8 mouse cellular contexts compared by ENCODE assay signal in genomic region chr8:126943565-126943964, GRCm38 (mm10). TPM values are rescaled to one million over a fixed set of nuclear protein-coding genes. Genes with fewer than 3 reads are reported as not detected.
DNase-seq lines count a peak whose midpoint lies in the region; ATAC-seq and TF ChIP-seq lines count a peak whose summit lies in the region.

No protein-coding gene starts in this region.

- H3K36me3 ChIP-seq in heart, embryonic 10.5 days = peaks cover 28% of the 10 kb centered on the region
- H3K36me3 ChIP-seq in heart, adult 2 months (ENCODE audit: control insufficient read depth, insufficient read depth, low read length) = peaks cover 24% of the 10 kb centered on the region
- H3K36me3 ChIP-seq in neural tube, embryonic 12.5 days = peaks cover 21% of the 10 kb centered on the region
- peaks cover 15% of the 10 kb centered on the region for H3K36me3 ChIP-seq in limb, embryonic 15.5 days

- H3K27ac ChIP-seq in heart, embryonic 10.5 days = no peak overlapping the region
- H3K27ac ChIP-seq in heart, adult 2 months = no peak overlapping the region
- no peak overlapping the region for H3K27ac ChIP-seq in neural tube, embryonic 12.5 days
- H3K27ac ChIP-seq in limb, embryonic 15.5 days = no peak overlapping the region

- peak overlapping the region; percentile 89 for H3K4me3 ChIP-seq in heart, embryonic 10.5 days
- H3K4me3 ChIP-seq in heart, adult 2 months = no peak overlapping the region
- peak overlapping the region; percentile 11; the same call in 1 of the 2 replicates for H3K4me3 ChIP-seq in neural tube, embryonic 12.5 days
- no peak overlapping the region for H3K4me3 ChIP-seq in limb, embryonic 15.5 days

- no peak for DNase-seq in heart, embryonic 10.5 days (ENCODE audit: low spot score)
- DNase-seq in heart, adult 2 months = no peak
- no peak for DNase-seq in neural tube, embryonic 10.5 days (ENCODE audit: extremely low spot score, low spot score)
- no peak for DNase-seq in thymus, postnatal 10 days (ENCODE audit: low spot score in 2 of 2)
- DNase-seq in left cerebral cortex, adult 18-20 months (ENCODE audit: low spot score in 2 of 2) = no peak

- peaks cover 14% of the 10 kb centered on the region for H3K4me1 ChIP-seq in heart, embryonic 10.5 days
- peaks cover 7% of the 10 kb centered on the region for H3K4me1 ChIP-seq in heart, adult 2 months (ENCODE audit: control insufficient read depth, insufficient read depth, low read length)
- peaks cover 17% of the 10 kb centered on the region for H3K4me1 ChIP-seq in neural tube, embryonic 12.5 days
- peaks cover 18% of the 10 kb centered on the region for H3K4me1 ChIP-seq in limb, embryonic 15.5 days

- WGBS in heart, embryonic 10.5 days = 85% methylated on average over 7 of the region's 7 CpGs
- WGBS in heart, adult 2 months = 79% methylated on average over 7 of the region's 7 CpGs
- 91% methylated on average over 7 of the region's 7 CpGs for WGBS in neural tube, embryonic 12.5 days
- 87% methylated on average over 7 of the region's 7 CpGs for WGBS in limb, embryonic 15.5 days

- TF ChIP-seq CTCF in heart, adult 2 months (IDR thresholded peaks at IDR 0.05) = no peak

- intact Hi-C loops in heart, adult 2 months (cut with DNase I) = no loop called here

- peaks cover 11% of the 10 kb centered on the region for H3K79me2 ChIP-seq in heart, adult 2 months (replicated peaks; ENCODE audit: control insufficient read depth, insufficient read depth, low read length)

- H3K27me3 ChIP-seq in heart, embryonic 10.5 days (ENCODE audit: insufficient read depth, poor library complexity, severe bottlenecking) = no peaks in the 10 kb centered on the region
- H3K27me3 ChIP-seq in heart, adult 2 months (ENCODE audit: control insufficient read depth, insufficient read depth, low read length) = no peaks in the 10 kb centered on the region
- no peaks in the 10 kb centered on the region for H3K27me3 ChIP-seq in neural tube, embryonic 12.5 days (replicated peaks)
- no peaks in the 10 kb centered on the region for H3K27me3 ChIP-seq in limb, embryonic 15.5 days

- no peak for TF ChIP-seq EP300 in heart, adult 2 months (IDR thresholded peaks at IDR 0.05; ENCODE audit: insufficient read depth, low read depth, low read length)

- no peak for ATAC-seq in neural tube, embryonic 12.5 days (ENCODE audit: low FRiP score, low read depth)
- ATAC-seq in limb, embryonic 15.5 days (ENCODE audit: insufficient number of reproducible peaks, low FRiP score, low TSS enrichment, low read depth) = no peak
- ATAC-seq in activated CD4-positive, CD25-positive, alpha-beta regulatory T cell, adult 4 months = no peak

- H3K4me2 ChIP-seq in neural tube, embryonic 12.5 days (replicated peaks) = peak overlapping the region; percentile 85
- peak overlapping the region; percentile 80; the same call in 1 of the 2 replicates for H3K4me2 ChIP-seq in limb, embryonic 15.5 days

- no peaks in the 10 kb centered on the region for H3K9me3 ChIP-seq in heart, embryonic 10.5 days
- H3K9me3 ChIP-seq in neural tube, embryonic 12.5 days = no peaks in the 10 kb centered on the region
- H3K9me3 ChIP-seq in limb, embryonic 15.5 days = no peaks in the 10 kb centered on the region

- no peak overlapping the region for H3K9ac ChIP-seq in heart, adult 2 months (ENCODE audit: low read depth, low read length)
- H3K9ac ChIP-seq in neural tube, embryonic 12.5 days = no peak overlapping the region
- no peak overlapping the region for H3K9ac ChIP-seq in limb, embryonic 15.5 days

- TF ChIP-seq POLR2A in heart, adult 2 months (IDR thresholded peaks at IDR 0.05; ENCODE audit: insufficient read depth, low read depth, low read length) = no peak

RNA-seq across cellular contexts. Expression of gene Tomm20, which starts 2.1 kb away (rescaled TPM):
- 276 and 307 TPM in 2 replicates for polyA plus RNA-seq in heart, embryonic 10.5 days (2016; fragmentation: Nextera tagmentation; extraction: Ambion mirVana)
- total RNA-seq in heart, adult 2 months (2021) = 10 to 100 TPM; 70.1 to 96.2 TPM
- 67.8 and 195 TPM in 2 replicates for polyA plus RNA-seq in heart, adult 2 months (2012; rRNA removed)
- 188 and 189 TPM in 2 replicates for polyA plus RNA-seq in neural tube, embryonic 12.5 days (2016; fragmentation: Nextera tagmentation; extraction: Ambion mirVana)
- 184 and 185 TPM in 2 replicates for polyA plus RNA-seq in limb, embryonic 15.5 days (2015; fragmentation: Nextera tagmentation; extraction: Ambion mirVana)
- 100 to 1,000 TPM; 215 to 218 TPM for total RNA-seq in left cerebral cortex, adult 18-20 months (2021)
- polyA plus RNA-seq in activated CD4-positive, CD25-positive, alpha-beta regulatory T cell, adult 4 months (2017; shearing (Covaris generic)) = 100 to 1,000 TPM in 1 of 2 experiments, 10 to 100 TPM in 1; 59.0 to 102 TPM

RNA-seq across cellular contexts. Expression of gene Rbm34, which starts 27.3 kb away (rescaled TPM):
- 14.0 and 25.0 TPM in 2 replicates for polyA plus RNA-seq in heart, embryonic 10.5 days (2016; fragmentation: Nextera tagmentation; extraction: Ambion mirVana)
- total RNA-seq in heart, adult 2 months (2021) = 1 to 10 TPM; 2.8 to 4.1 TPM
- polyA plus RNA-seq in heart, adult 2 months (2012; rRNA removed) = 0.90 and 1.2 TPM in 2 replicates
- 29.7 and 33.5 TPM in 2 replicates for polyA plus RNA-seq in neural tube, embryonic 12.5 days (2016; fragmentation: Nextera tagmentation; extraction: Ambion mirVana)
- 22.2 and 22.3 TPM in 2 replicates for polyA plus RNA-seq in limb, embryonic 15.5 days (2015; fragmentation: Nextera tagmentation; extraction: Ambion mirVana)
- 10 to 100 TPM; 12.5 to 14.7 TPM for total RNA-seq in left cerebral cortex, adult 18-20 months (2021)
- 10 to 100 TPM; 16.6 to 19.5 TPM for polyA plus RNA-seq in activated CD4-positive, CD25-positive, alpha-beta regulatory T cell, adult 4 months (2017; shearing (Covaris generic))

Comparison
In these comparisons a context has a peak if more than half of its experiments do, and no peak if none do; other contexts are left out.
1. H3K4me3 ChIP-seq: peak in heart, embryonic 10.5 days (single experiment) and neural tube, embryonic 12.5 days (single experiment); none in heart, adult 2 months (single experiment) and limb, embryonic 15.5 days (single experiment).